Mouse (Mus musculus) gastrocnemius, postnatal 4 days (tissue): Measurements from ENCODE around the gene Dupd1. TPM values are rescaled to one million over a fixed set of nuclear protein-coding genes. Genes with fewer than 3 reads are reported as not detected.

Experiments used
- DNase-seq, 2 experiments: peaks; one replicate each; pipeline ENCODE4 v3.0.0; 2021 to 2022; ENCODE audit warnings: low spot score in 2 of 2, mixed read lengths in 2 of 2
- long read RNA-seq, 2 experiments: library from polyadenylated mRNA; stranded (forward); transcript quantifications; one replicate each; pipeline ENCODE4 v2.0.0; 2021
- total RNA-seq, 2 experiments: library from RNA; stranded (reverse); gene quantifications; 2 replicates each; pipeline ENCODE4 v1.2.3; 2021

Dupd1 gene
- total RNA-seq = 10 to 100 TPM; 21.4 to 27.1 TPM
- long read RNA-seq, experiment 1, transcript Dupd1-201 (4 exons, 1,138 nt) = major isoform, 29 of 32 reads
- long read RNA-seq, experiment 1, partial matches to known transcripts = 3 of 32 reads
- long read RNA-seq, experiment 1, other reads (novel, unspliced or antisense) = 0 of 32 reads
- long read RNA-seq, experiment 2, transcript Dupd1-201 (4 exons, 1,138 nt) = major isoform, 33 of 37 reads
- long read RNA-seq, experiment 2, partial matches to known transcripts = 2 of 37 reads
- long read RNA-seq, experiment 2, other reads (novel, unspliced or antisense) = 2 of 37 reads

- DNase-seq = no peak
Measured at GRCm38 (mm10) chr14:21714486-21714885, at the start of gene Dupd1. Gene Dupd1 (minus strand): TSS chr14:21714576.

DNA sequence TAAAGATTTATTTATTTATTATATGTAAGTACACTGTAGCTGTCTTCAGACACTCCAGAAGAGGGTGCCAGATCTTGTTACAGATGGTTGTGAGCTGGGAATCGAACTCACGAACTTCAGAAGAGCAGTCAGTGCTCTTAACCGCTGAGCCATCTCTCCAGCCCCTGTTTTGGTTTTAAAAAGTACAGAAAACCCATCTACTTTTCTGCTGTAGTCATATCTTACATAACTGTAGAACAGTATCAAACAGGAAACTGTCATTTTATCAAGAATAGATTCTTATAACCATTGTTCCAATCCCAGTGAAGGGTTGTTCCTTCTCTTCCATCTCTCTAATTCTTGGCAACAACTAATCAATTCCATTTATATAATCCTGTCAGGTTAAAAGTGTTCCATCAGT, 49.4 kb upstream of the Dupd1 start:
- DNase-seq = no peak

DNA sequence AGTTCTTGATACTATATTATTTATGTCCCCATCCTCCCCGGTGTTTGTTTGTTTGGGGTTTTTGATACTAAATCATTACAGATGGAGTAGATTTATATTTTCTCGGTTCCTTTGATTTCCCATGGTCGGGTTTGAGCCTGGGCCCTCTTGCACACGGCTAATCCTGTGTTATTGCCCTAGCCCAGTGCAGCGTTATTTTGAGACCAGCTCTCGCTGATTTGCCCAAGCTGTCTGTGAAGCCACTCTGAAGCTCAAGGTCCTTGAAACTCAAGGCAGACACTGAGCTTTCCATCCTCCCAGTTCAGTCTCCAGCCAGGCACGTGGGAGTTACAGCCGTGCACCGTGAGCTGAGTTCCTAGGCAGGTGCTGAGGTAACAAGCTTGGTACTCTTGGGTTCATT, 47.2 kb upstream of the Dupd1 start:
- no peak for DNase-seq

GRCm38 (mm10) chr14:21753367-21753766, 39.0 kb upstream of the Dupd1 start:
- DNase-seq = no peak

GRCm38 (mm10) chr14:21752411-21752810, 38.0 kb upstream of the Dupd1 start:
- no peak for DNase-seq

DNA sequence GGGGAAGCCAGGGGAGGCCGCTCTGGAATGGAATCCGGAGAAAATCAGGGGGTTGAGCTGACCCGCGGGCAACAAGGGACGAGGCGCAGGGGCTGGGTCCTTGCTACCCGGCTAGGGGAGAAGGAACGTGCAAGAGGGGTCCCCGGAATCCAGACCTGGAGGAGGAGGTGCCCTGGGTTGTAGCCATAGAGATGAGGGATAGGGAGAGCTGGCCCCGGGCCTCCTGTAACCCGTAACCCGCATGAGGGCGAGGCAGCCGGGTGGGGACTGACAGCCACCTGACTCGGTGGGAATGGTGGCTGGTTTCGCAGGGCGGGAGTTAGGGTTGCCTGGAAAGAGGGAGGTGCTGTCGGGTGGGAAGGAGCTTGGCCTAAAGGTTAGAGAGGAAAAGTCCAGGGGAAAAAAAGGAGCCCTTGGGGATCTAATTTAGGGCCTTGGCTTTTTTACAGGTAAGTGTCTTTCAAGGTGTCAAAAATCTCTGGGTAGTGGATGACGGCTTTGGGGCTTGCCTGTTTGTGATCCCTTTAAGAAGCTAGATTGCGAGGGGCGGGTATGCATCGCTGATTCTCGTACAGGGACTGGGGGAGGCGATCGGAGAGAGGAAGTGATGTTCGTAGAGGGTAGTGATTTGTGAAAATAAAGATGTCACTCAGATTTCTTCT, 36.6 kb upstream of the Dupd1 start, which contains the start of gene Dusp13:
TSS of gene Dusp13 (minus strand) at position 301 of the 662 bp plus-strand sequence.
- DNase-seq = peak; percentile 44 to 62

DNA sequence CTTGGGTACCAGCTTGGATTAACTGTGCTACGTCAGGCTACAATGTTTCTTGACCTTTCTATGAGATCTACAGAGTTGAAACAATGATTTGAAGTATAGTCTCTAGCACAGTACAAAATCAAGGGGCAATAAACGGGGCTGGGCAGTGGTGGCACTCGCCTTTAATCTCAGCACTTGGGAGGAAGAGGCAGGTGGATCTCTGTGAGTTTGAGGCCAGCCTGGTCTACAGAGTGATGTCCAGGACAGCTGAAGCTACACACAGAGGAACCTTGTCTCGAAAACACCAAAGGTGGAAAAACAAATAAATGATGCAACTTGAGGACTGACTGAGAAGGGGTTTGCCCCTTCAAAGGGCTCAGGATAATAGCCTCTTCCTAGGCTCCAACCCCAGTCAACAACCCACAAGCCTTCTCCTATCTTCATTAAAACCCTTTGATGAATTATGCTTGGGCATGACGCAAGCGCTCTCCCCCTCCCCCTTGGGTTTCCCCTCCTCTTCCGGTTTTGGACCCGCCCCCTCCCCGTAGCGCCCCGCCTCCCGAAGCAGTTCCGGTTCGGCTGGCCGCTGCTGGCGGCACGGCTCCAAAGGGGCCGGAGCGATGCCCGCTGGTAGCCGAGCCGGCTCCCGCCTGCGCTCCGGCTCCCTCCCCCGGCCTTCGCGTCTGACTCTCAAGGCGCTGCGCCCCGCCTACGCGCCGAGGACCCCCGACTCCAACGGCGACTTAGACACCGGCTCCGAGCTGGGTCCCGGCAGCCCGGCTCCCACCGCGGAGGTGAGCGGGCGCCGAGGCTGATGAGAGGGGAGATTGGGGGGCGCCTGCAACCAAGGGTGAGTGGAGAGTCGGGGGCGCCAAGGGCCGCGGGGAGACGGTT, 35.9 kb upstream of the Dupd1 start, which contains the start of gene Samd8:
TSS of gene Samd8 (plus strand) at position 524 of the 873 bp plus-strand sequence.
- DNase-seq = peak; percentile 81 to 87

GRCm38 (mm10) chr14:21748142-21748870, 33.9 kb upstream of the Dupd1 start:
- peak in 1 of 2 experiments; percentile 58 for DNase-seq

DNA sequence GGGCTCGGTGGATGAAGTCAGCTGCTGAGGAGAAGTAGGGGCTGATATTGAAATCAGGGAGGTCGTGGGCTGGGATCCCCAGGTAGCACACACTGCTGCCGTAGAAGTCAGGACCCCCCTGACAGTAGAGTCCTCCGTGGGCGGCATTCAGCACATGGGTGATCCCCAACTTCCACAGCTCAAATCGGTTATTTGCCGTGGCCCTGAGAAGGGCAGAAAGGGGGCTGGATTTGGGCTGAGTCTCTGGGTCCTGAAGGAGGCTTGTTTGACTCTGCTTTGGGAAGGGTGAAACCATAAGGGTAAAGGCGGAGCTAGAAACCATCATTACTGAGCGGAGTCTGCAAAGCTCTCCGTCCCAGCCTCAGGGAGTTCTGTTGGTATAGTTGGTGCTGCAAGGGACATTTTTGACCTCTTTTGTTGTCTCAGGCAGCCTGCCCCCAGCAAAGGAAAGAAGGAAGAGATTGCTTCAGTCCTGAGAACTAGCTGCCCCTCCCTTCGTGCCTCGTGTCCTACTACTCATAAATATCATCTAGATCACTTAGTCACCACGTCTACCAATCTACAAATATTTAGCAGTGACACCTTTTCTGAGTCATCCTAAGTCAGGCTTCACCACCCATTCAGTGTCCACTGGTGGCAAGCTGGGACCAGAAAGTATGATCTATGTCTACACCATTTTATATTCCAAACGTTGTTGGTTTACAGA, 33.2 kb upstream of the Dupd1 start:
- no peak for DNase-seq

DNA sequence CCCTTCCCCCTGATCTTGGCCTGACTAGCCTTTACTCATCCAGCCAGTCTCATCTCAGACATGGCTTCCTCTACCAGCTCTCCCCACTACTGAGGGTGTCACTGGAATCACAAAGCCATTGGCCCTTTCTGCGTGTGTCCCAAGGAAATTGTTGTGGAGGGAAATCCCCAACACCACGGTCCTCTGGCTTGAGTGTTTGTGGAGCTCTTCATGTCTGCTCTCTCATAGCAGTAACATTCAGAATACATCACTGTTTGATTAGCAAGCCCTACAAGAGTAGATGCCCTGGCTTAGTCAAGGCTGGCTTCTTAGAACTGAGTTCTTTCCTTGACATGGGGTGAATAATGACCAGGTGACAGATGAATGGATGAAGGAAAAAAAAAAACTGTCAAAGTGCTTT, 32.5 kb upstream of the Dupd1 start:
- DNase-seq = no peak

GRCm38 (mm10) chr14:21746251-21746650, 31.9 kb upstream of the Dupd1 start:
- no peak for DNase-seq

DNA sequence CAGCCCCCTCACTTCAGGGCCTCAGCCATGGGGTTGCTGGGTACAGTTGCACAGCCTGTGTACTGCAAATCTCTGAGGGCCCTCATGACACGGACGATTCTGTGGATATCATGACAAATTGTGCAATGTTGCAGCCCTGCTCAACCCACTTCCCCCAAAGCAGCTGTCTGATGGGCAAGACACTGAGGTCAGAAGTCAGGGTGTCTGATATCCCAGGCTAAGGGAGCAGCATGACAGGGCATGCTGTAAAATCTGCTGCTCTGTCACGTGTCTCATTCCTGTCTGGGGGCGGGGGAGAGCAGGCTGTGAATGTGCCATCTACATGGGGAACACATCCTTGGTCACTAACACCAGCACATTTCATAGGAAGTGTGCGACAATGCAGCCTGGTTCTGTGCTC, 30.8 kb upstream of the Dupd1 start:
- no peak for DNase-seq

DNA sequence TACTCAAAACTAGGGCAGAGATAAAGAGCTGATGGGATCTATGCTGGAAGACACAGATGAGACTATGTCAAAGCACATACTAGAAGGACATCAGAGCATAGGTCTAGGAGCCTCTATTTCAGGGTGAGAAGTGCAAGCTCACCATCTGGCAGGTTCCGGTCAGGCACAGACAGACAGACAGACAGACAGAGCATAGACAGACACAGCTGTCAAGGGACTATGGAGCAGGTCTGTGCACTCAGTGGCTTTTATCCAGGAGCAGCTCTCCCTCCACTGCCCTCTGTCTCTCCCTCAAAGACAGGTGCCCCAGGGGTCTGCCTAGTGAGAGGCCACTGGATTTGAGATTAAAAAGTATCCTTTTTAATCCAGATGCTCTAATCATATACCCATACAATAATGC, 29.8 kb upstream of the Dupd1 start:
- DNase-seq = no peak

DNA sequence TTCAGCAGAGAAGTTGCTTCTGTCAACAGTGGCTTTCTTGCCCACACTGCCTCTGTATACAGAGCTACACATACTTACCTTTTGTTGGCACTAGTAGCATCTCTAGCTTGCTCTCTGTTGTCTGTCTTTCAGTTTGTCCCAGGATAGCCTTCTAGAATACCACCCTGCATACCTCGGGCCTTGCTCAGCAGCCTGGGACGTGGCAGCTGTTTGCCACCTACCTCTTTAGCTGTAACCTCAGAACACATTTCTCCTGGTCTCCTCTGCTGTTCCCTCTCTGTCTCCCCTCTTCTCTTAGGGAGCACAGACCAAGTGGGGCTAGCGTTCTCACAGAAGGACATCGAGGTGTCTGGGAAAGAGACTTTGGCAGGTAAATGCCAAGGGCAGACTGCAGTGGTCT, 28.1 kb upstream of the Dupd1 start:
- no peak for DNase-seq

DNA sequence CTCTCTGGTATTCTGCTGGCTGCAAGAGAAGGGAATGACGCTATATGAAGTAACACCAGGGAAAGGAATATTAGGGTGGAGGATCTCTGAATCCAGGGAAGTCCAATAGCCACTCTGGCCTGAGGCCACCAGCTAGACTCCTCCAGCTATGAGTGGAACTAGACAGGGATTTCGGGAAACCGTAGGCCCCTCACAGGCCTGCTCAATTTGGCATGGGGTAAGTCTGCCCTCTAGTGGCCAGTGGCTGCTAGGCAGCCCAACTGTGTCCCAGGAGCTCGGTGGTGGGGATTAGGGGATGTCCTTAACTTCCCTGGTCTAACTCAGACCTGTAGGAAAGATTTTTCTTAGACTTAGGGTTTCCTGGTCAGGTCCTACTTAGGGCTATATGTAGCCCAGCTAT, 27.4 kb upstream of the Dupd1 start:
- DNase-seq = peak; percentile 82 to 85

GRCm38 (mm10) chr14:21741314-21741713, 26.9 kb upstream of the Dupd1 start:
- no peak for DNase-seq

- no peak for DNase-seq
Measured at GRCm38 (mm10) chr14:21740345-21740744, 26.0 kb upstream of the Dupd1 start.

DNA sequence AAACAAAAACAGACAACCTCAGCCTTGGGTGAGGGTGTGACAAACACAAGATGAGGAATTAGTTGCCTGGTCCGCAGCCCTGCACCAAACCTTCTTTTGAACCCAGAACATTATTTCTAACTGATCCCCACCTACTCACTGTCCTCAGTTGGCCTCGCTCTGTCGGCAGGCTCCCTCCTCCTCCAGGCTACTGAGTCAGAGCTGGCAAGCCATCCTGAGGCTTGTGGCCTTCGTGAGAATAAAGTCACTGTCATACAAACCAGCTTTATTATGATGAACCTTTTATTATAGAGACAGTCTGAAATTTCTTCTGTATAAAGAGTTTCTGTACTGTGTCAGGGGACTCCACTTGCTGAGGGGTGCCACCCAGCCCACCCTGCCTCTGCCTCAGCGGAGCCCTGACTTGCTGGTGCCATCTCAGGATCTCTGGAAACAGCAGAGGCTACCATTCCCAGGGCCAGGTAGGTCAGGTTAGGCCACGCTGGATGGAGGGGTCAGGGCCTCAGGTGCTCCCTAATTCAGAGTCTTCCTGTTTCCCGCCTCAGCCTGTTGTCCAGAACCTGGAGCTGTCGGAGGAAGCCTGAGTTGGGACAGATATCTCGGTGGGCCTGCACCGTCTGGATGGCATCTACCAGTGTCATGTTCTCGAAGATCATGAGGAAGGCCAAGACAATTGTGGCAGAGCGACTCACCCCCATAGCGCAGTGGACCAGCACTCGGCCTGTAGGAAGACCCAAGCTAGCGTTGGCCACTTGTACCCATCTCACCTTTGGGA, 18.9 kb upstream of the Dupd1 start:
- DNase-seq = no peak

GRCm38 (mm10) chr14:21729936-21730335, 15.6 kb upstream of the Dupd1 start:
- no peak for DNase-seq
